ENCODE assay signal across 12 mouse cellular contexts in the genomic region with DNA sequence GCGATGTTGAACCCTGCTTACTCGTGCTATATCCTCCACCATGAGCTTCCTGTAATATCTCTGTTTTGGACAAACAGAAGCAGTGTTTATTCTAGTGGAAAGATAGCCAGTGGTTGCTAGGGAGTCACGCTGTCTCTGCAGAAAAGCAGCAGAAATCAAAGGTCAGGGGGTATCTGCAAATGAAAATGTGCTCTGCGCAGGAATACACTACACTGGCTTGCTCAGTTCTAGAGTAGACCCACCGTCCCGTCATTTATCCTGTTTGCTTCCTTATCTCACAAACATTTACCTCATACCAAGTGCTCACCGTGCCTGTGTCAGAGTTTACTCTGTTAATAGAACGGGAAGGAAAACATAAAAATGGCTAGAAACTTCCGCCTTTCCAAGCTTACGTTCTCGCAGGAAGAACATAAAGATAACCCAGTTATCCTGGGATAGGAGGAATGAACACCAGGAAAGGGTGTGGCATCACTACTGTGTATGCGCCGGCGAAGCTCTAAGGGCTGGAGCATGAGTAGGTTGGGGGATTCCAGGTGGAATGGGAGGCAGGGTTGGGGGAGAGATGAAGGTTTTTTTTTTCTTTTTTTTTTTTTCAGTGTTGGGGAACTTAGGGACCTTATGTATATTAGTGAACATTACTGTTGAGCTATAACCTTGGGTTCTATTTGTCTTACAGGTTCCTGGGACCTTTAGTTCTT. TPM values are rescaled to one million over a fixed set of nuclear protein-coding genes. Genes with fewer than 3 reads are reported as not detected.
A peak's percentile ranks its signal among the peaks of the same experiment; 100 is the strongest.
DNase-seq lines count a peak whose midpoint lies in the region; ATAC-seq and TF ChIP-seq lines count a peak whose summit lies in the region.
"Had no signal": no experiment of that assay in that cellular context is flagged by ENCODE, and none has a peak within 500 bp of the region (broad histone marks: within the 10 kb centered on the region; RNA-seq: fewer than 3 reads in every experiment).

No protein-coding gene starts in this region.

- 0 out of 2 replicates have a peak overlapping the region, but pooled peaks have one; percentile 7 for H3K4me2 ChIP-seq in heart, postnatal 0 days (ENCODE audit: low read depth, low read length)
- H3K4me2 ChIP-seq in midbrain, embryonic 13.5 days (replicated peaks), result no peak overlapping the region
- H3K4me2 ChIP-seq: limb, embryonic 13.5 days had no signal

- ATAC-seq in heart, postnatal 0 days (ENCODE audit: insufficient read depth, low read depth), result peak; percentile 30; the same call in 1 of the 2 replicates
- no peak for ATAC-seq in cerebellum, adult (ENCODE audit: insufficient number of reproducible peaks, low FRiP score, low TSS enrichment)
- no peak for ATAC-seq in midbrain, embryonic 13.5 days
- ATAC-seq: hindbrain, embryonic 16.5 days had no signal

- no peak for TF ChIP-seq CTCF in heart, postnatal 0 days (IDR thresholded peaks at IDR 0.05; ENCODE audit: low read depth)

- H3K9me3 ChIP-seq in heart, postnatal 0 days (replicated peaks; ENCODE audit: control insufficient read depth, low read length), result no peaks in the 10 kb centered on the region
- H3K9me3 ChIP-seq in midbrain, embryonic 13.5 days, result no peaks in the 10 kb centered on the region
- H3K9me3 ChIP-seq: limb, embryonic 13.5 days had no signal

- peak; percentile 20 for DNase-seq in kidney, postnatal 10 days
- DNase-seq in kidney, adult 8-10 months, result no peak
- DNase-seq in heart, postnatal 0 days (ENCODE audit: low spot score), result peak; percentile 24
- peak; percentile 37 for DNase-seq in lung, postnatal 36 days
- no peak for DNase-seq in retina, postnatal 1 day

- WGBS in heart, postnatal 0 days, result 31% methylated on average over 14 of the region's 14 CpGs
- WGBS in midbrain, embryonic 13.5 days, result 85% methylated on average over 14 of the region's 14 CpGs

- H3K9ac ChIP-seq in heart, postnatal 0 days (replicated peaks; ENCODE audit: low read depth, low read length), result no peak overlapping the region
- no peak overlapping the region for H3K9ac ChIP-seq in midbrain, embryonic 13.5 days (replicated peaks)
- H3K9ac ChIP-seq: limb, embryonic 13.5 days had no signal

- no peak overlapping the region for H3K4me3 ChIP-seq in brown adipose tissue, adult 24 weeks (ENCODE audit: insufficient read depth, low read depth, low read length)
- H3K4me3 ChIP-seq in heart, postnatal 0 days (ENCODE audit: low read depth, low read length), result no peak overlapping the region
- no peak overlapping the region for H3K4me3 ChIP-seq in midbrain, embryonic 13.5 days (replicated peaks)
- H3K4me3 ChIP-seq: limb, embryonic 13.5 days had no signal

- H3K27ac ChIP-seq in brown adipose tissue, adult 24 weeks (replicated peaks; ENCODE audit: low read depth, low read length), result peak overlapping the region; percentile 39; the same call in 1 of the 2 replicates
- peak overlapping the region; percentile 32 for H3K27ac ChIP-seq in heart, postnatal 0 days (ENCODE audit: low read depth)
- H3K27ac ChIP-seq in midbrain, embryonic 13.5 days, result no peak overlapping the region
- H3K27ac ChIP-seq: limb, embryonic 13.5 days had no signal

- no peaks in the 10 kb centered on the region for H3K27me3 ChIP-seq in heart, postnatal 0 days (ENCODE audit: control insufficient read depth, insufficient read depth, low read length)
- H3K27me3 ChIP-seq in midbrain, embryonic 13.5 days, result no peaks in the 10 kb centered on the region
- H3K27me3 ChIP-seq: limb, embryonic 13.5 days had no signal

- H3K36me3 ChIP-seq in heart, postnatal 0 days (replicated peaks; ENCODE audit: control insufficient read depth, insufficient read depth, low read length), result no peaks in the 10 kb centered on the region
- no peaks in the 10 kb centered on the region for H3K36me3 ChIP-seq in midbrain, embryonic 13.5 days
- H3K36me3 ChIP-seq: limb, embryonic 13.5 days had no signal

- no peak for TF ChIP-seq EP300 in heart, postnatal 0 days (IDR thresholded peaks at IDR 0.05; ENCODE audit: low read depth)

- no peaks in the 10 kb centered on the region for H3K4me1 ChIP-seq in brown adipose tissue, adult 24 weeks (ENCODE audit: control insufficient read depth, insufficient read depth, insufficient read length, low read length)
- 0 out of 2 replicates have a peak, but pooled peaks cover 4% of the 10 kb centered on the region for H3K4me1 ChIP-seq in heart, postnatal 0 days (ENCODE audit: control insufficient read depth, insufficient read depth)
- H3K4me1 ChIP-seq in midbrain, embryonic 13.5 days (replicated peaks), result no peaks in the 10 kb centered on the region
- H3K4me1 ChIP-seq: limb, embryonic 13.5 days had no signal

RNA-seq across cellular contexts. Expression of gene Tut7, which starts 13.3 kb away (rescaled TPM):
- 33.9 and 51.0 TPM in 2 replicates for polyA plus RNA-seq in brown adipose tissue, adult 24 weeks (2012; ENCODE audit: insufficient read depth, insufficient read length, missing spikeins)
- 19.3 and 24.3 TPM in 2 replicates for total RNA-seq in heart, postnatal 0 days (2014; rRNA removed; ENCODE audit: low replicate concordance)
- polyA plus RNA-seq in heart, postnatal 0 days (2015; fragmentation: Nextera tagmentation; extraction: Ambion mirVana), result 24.0 and 26.3 TPM in 2 replicates
- polyA plus RNA-seq in midbrain, embryonic 13.5 days (2015; fragmentation: Nextera tagmentation; extraction: Ambion mirVana), result 58.7 and 59.6 TPM in 2 replicates

RNA-seq across cellular contexts. Expression of gene Gm49354, which starts 54.2 kb away (rescaled TPM):
- not detected in 2 replicates for polyA plus RNA-seq in brown adipose tissue, adult 24 weeks (2012; ENCODE audit: insufficient read depth, insufficient read length, missing spikeins)
- not detected in 2 replicates for total RNA-seq in heart, postnatal 0 days (2014; rRNA removed; ENCODE audit: low replicate concordance)
- not detected in 2 replicates for polyA plus RNA-seq in heart, postnatal 0 days (2015; fragmentation: Nextera tagmentation; extraction: Ambion mirVana)
- polyA plus RNA-seq in midbrain, embryonic 13.5 days (2015; fragmentation: Nextera tagmentation; extraction: Ambion mirVana), result not detected in 2 replicates
- total RNA-seq: layer of hippocampus, postnatal 10 days had no signal
- polyA plus RNA-seq: embryonic facial prominence, embryonic 14.5 days; hindbrain, embryonic 16.5 days; limb, embryonic 13.5 days had no signal

Comparison
In these comparisons a context has a peak if more than half of its experiments do, and no peak if none do; other contexts are left out.
1. DNase-seq: peak in kidney, postnatal 10 days (single experiment), heart, postnatal 0 days (single experiment) and lung, postnatal 36 days (single experiment); none in kidney, adult 8-10 months (0 of 2) and retina, postnatal 1 day (single experiment).